Mouse (Mus musculus) liver, adult (tissue): ENCODE measurements at regions not wholly inside any gene's neighbourhood (a gene's known extent, or its start where the extent isn't known, plus 50 kb on each side); places are given as distances from the start of the nearest gene placed in this dataset.

Experiments
- GATA4 ChIP-seq: IDR thresholded peaks from 2 replicates; pipeline ENCODE4 v1.6.1; 2014; ENCODE audit warnings: mild to moderate bottlenecking, low read length; ENCODE audit not compliant: insufficient replicate concordance

DNA sequence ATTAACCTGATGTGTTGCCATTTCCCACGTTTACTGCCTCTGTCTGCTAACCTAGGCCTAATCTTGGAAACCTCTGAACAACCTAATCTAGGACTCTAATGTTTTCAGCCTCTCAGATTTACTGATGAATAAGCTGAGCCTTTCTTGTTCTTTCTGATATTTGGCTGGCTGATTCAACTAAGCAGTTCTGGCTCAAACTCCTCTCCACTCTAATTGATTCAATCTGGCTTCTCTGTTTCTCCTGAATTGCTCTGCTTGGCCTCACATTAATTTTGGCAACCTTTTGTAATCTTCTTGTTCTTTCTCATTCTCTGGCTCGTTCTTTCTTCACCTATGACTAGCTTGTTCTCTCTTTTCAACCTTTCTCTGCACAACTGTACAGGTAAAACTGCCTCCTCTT is 1561.2 kb upstream of the Zeb2 start:
- no peak for TF ChIP-seq GATA4

DNA sequence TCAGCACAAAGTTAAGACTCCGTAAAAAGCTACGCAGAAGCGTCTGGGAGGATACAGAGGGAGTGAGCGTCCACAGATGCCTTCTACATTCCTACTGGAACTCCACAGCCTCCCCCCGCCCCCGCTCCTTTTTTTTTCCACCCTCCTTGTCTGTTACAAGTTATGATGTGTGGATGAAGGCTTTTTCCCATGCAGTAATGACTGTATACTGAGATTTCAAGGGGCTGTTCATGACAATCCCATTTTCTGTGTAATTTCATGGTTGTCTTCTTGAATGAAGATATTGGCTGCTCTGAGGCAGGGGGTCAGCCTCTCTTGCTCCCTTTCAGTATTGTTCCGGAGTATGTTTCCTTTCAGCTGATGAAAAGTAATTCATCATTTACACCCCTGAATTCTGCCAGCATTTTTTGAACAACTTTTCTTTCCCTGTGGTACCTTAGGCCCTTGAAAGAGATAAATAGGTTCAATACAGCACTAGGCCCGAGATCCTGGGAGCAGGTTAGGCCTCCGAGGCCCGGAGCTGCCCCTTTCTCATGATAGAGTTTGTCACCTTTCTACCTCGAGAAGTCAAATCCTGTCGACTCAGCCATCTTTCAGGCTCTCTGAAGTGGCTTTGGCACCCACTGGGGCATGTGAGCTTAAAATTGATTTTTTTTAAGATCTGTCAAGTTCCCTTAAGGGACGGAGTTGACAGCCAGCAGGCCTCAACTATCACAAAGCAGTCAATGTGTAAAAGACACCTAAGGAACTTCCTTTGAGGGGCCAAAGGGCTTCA is 1552.5 kb upstream of the Zeb2 start:
- TF ChIP-seq GATA4, result no peak

DNA sequence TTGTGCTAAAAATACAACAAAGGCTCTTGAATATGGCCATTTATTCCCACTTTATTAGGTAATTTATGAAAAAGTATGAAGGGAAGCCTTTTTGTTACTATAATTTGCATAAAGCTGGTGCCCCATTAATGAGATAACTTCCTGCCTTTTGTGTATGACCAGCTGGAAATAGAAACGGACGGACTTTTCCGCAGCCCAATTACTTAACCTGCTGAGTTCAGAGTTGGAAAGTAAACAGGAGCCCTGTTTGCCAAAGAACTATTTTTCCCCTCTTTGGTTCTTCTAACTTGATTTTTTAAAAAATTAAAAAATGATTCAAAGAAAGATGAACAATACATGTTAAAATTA is 1549.8 kb upstream of the Zeb2 start:
- TF ChIP-seq GATA4, result no peak

DNA sequence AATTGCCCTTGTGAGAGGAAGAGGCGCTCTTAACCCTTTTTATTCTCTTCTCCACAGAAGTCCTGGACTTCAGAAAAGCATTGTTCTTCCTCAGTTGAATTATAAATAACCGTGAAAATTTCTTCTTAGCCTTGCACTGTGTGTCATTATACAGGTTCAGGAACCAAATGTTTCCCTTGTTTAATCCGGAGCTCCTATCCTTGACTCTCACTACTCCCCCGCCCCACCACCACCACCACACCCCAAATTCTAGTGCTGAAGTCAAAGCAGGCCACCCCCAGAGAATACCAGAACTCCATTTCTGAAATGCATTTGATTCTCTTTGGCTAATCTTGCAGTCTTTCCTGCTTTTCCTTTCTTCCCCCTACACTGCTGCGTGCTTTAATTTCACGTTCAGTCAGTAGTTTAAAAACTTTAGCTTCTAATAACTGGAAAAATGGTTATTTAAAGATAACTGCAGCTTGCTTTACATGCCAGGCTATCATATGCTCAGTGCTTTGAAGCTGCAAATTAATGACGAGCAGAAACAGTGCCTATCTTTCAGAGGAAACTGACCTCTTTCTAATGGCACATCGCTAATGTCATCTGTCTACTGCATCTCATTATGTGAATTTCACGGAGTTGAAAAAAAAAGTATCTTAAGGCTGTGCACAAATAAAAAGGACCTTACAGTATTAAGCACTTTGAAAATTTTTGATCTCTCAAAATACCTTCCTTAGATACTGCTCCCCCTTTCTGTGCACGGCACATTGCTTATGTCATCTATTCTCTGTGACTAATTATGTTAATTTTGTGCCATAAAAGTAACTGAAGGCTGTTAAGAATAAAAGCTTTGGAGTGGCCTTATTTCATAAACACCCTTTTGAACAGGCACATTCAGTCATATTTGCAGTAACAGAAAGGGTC is 1549.1 kb upstream of the Zeb2 start:
- no peak for TF ChIP-seq GATA4

DNA sequence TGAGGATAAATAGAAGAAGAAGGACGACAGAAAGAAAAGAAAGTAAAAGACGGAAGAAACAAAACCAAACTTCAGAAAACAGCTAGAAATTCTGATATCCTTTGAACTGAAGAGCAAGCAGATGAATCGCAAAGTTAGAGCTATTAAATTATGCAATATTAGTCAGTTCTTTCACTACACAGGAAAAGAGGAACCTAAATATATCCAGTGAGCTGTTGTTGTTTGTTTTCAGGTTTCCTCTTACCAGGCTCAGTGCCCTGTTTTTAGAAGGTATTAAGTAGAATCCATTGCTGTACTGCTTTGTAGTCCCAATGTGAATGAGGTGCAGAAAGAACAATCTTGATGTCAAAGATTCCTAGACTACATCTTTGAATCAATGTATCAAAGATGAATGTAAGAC is 1544.7 kb upstream of the Zeb2 start:
- TF ChIP-seq GATA4, result no peak

DNA sequence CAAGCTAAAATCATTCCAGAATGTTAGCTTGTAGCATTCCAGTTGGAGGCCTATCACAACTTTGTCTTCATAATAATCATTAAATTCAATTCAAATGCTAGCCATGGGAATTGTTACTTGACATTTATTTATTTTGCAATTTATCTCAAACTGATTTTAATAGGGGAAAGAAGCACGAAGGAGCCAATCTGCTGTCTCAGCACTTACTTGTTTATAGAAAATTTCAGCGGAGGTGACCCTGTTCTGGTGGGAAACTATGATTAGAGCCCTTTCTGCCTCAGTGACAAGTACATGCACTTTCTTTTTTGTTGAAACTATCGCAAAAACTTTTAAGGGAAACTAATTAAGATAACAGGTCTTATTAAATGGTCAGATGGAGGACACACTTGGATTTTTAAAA is 1543.4 kb upstream of the Zeb2 start:
- TF ChIP-seq GATA4, result no peak

DNA sequence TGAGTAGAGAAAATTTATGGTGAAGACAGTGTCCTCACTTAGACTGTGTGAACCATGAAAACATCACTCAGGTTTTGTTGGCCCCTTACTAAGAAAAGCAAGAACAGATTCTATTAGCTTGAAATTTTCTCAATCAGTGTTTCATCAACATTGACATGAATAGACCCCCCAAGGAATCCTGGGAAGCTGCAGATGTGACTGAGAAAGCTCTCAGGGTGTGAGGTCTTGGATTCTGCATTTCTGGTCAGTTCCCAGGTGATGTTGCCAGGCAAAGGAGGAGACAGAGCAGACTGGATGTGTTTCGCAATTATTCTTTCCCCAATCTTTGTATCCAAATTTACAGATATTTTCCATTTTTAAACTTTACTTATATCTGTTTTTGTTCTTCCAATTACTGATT is 1538.1 kb upstream of the Zeb2 start:
- TF ChIP-seq GATA4, result no peak

DNA sequence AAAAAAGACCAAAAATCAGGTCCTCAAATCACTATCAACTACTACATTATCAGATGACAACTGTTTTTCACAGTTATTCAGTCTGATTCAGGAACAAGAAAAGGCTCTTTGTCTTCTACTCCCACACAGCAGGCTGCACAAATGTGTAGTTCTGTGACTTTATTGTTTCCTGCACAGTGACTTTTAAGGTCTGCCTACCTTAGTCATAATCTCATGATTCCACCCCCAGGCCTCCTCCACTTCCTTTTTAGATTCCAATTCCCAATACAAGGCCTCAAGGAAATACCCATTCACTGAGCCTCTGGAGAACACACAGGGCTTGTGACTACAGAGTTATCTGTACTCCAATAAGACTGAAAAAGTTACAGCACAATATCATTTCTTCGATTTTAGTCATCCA is 1535.4 kb upstream of the Zeb2 start:
- TF ChIP-seq GATA4, result no peak

DNA sequence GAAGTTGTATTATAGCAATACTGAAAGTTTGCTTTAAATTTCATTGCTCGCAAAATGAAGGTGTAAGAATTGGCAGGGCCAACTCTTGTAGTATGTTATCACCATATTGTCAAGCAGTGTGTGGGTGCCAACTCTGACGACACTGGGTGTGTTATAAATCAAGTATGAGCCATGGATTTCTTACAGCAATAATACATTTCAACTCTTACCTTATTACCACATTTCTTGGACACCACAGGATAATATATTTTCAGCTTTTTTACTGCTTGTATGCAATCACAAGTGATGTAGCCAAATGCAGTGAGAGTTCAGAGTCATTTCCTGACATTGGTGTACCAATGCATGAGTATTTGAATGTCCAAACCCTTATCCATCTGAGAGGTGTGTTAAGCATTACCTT is 1529.2 kb upstream of the Zeb2 start:
- no peak for TF ChIP-seq GATA4

DNA sequence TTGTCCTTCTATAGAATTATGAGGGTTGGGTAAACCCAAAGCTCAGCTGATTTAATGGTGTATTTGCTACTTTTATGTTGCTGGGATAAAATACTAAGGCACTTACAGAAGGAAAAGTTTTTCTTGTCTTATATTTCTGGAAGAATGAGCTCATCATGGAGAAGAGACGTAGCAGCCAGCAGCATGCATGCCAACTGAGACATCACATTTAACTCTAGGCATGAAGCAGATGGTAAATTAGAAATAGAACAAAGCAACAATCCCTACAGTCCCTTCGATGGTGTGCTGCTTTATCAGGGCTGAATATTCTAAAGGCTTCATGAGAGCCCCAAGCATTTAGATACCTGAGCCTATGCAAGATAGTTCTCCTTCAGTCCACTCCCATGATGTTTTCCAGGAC is 1492.0 kb upstream of the Zeb2 start:
- no peak for TF ChIP-seq GATA4

DNA sequence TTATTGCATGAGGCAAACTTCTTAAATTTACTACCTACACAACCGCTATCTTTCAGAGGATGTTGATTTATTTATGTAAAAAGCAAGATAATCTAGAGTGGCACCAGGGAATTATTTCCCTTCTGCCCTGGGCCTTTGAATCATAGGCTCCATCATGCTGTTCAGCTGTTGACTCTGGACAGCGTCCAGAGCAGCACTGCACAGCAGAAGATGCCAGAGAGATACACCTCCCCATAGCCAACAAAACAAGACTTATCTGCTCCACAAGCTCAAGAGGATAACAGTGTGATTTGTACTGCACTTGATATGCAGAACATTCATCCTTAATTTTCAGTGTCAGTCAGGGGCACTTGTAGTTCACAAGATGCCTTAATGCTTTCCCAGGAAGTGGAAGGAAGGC is 1464.6 kb upstream of the Zeb2 start:
- no peak for TF ChIP-seq GATA4

DNA sequence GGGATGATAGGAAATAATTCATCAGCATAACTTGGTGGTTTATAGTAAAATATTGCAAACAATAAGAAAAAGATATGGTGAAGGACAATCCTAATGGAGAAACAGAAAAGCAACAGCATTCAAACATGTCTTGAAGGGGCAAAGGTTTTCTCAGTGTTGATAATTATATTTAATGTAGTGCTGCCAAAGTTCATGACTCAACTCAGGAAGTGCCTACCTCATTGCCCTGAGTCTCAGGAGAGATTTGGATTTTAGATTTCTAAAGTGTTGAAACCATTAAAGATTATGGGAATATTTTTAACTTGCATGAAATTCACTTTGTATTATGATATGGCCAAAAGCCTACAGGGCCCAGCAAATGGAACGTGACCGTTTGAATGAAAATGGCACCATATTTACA is 1453.2 kb upstream of the Zeb2 start:
- no peak for TF ChIP-seq GATA4

DNA sequence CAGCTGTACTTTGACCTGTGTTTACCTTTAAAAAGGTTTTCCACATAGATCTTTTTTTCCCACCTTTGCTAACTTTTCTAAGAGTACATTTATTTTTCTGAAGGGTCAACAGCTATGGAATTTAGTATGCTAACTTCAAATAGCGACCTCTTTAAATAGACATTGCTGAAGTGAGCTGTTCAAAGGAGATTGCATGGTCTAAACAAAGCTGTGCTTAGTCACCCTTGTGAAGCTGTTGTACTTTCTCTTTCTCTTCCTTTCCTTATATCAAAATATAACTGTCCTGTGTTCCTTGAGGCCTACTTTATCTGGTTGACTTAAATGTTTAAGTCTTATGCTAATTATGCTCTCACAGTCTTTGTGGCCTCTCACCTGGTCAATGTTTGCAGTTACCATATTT is 1416.2 kb upstream of the Zeb2 start:
- TF ChIP-seq GATA4, result no peak

DNA sequence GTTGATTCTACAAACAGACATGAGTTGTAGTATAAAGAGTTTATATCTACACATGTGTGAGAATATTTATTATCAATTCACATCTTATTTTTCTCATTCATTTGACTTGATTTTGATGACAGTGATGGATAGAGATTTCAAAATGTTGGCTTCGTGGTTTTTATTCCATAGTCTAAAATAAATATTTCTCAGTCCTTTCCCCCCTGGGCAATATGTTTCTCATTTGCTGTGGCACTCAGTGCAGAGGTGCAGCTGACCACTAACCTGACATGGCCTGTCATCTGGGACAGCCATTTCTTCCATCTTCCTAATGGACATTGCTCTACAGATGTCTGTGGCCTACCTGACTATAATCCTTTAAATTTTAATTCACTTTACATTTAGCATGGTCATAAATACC is 1413.5 kb upstream of the Zeb2 start:
- TF ChIP-seq GATA4, result no peak

DNA sequence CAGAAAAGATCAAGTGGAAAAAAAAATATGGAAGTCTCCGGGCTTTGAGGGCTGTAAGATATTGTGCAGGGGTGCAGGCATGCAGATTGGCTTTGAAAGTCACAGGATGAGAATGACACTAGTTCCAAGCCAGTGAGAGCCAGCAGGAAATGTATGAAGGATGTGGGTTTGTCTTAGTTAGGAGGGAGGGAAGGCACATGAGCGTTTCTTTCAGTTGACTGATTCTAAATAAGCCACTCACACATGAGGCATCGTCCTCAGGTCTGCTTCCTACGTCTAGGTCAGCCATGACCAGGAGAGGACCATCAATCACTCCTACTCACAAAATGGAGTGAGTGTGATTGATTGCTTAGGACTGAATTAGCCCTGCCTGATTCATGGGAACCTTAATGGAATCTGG is 1408.0 kb upstream of the Zeb2 start:
- TF ChIP-seq GATA4, result no peak

DNA sequence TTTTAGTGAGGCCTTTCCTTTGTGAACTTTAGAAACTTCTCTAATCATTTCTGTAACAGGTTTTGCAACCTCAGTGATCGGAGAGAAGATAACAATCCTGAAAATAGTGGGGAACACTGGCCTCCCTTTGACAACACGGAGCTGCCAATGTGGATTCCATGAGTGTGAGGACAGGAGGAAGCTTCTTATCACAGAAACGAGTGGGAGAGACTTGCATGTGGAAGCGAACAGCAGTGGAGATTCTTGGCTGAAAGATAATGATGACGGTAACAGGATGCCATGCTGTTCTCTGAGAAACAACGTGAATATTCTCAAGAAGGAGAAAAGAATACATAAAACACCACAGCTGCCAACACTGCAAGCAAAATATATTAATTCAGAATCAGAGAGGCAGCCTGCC is 1407.4 kb upstream of the Zeb2 start:
- TF ChIP-seq GATA4, result no peak
